Mouse (Mus musculus) cerebellum, adult 2 months (tissue): ENCODE measurements around the gene 2810459M11Rik.

ENCODE experiments used
- CTCF ChIP-seq: fragments of 200-500 bp; IDR thresholded peaks from 2 replicates; pipeline ENCODE4 v1.5.1; 2011; ENCODE audit warnings: low read depth, mild to moderate bottlenecking, control low read depth, low read length, moderate library complexity, borderline replicate concordance; ENCODE audit not compliant: insufficient read depth
- POLR2A ChIP-seq: fragments of 200-500 bp; IDR thresholded peaks from 2 replicates; pipeline ENCODE4 v1.6.1; 2011; ENCODE audit warnings: low read length, control low read depth, borderline replicate concordance; ENCODE audit not compliant: insufficient read depth

- TF ChIP-seq CTCF (no peak), POLR2A (no peak)
Measured at GRCm38 (mm10) chr1:86056284-86056683, 10.6 kb downstream of the 2810459M11Rik start.
